13 mouse cellular contexts compared by ENCODE assay signal in genomic region chr10:17844781-17845537, GRCm38 (mm10). TPM values are rescaled to one million over a fixed set of nuclear protein-coding genes. Genes with fewer than 3 reads are reported as not detected.
DNase-seq lines count a peak whose midpoint lies in the region; ATAC-seq and TF ChIP-seq lines count a peak whose summit lies in the region.
"Had no signal": no experiment of that assay in that cellular context is flagged by ENCODE, and none has a peak within 500 bp of the region (broad histone marks: within the 10 kb centered on the region; RNA-seq: fewer than 3 reads in every experiment).

No protein-coding gene starts in this region.

- H3K9me3 ChIP-seq in forebrain, embryonic 15.5 days = no peaks in the 10 kb centered on the region
- no peaks in the 10 kb centered on the region for H3K9me3 ChIP-seq in forebrain, embryonic 10.5 days
- H3K9me3 ChIP-seq in midbrain, embryonic 14.5 days (ENCODE audit: control insufficient read depth, low read length) = no peaks in the 10 kb centered on the region
- H3K9me3 ChIP-seq in midbrain, embryonic 15.5 days = no peaks in the 10 kb centered on the region
- H3K9me3 ChIP-seq in limb, embryonic 15.5 days = 0 out of 2 replicates have a peak, but pooled peaks cover 5% of the 10 kb centered on the region
- H3K9me3 ChIP-seq in intestine, postnatal 0 days (ENCODE audit: control insufficient read depth) = no peaks in the 10 kb centered on the region
- H3K9me3 ChIP-seq: hindbrain, embryonic 13.5 days had no signal

- TF ChIP-seq CTCF in intestine, postnatal 0 days (IDR thresholded peaks at IDR 0.05; ENCODE audit: low read depth) = no peak

- no peaks in the 10 kb centered on the region for H3K4me1 ChIP-seq in forebrain, embryonic 15.5 days
- H3K4me1 ChIP-seq in forebrain, embryonic 10.5 days = no peaks in the 10 kb centered on the region
- no peaks in the 10 kb centered on the region for H3K4me1 ChIP-seq in midbrain, embryonic 14.5 days (ENCODE audit: control insufficient read depth, insufficient read depth, low read length)
- H3K4me1 ChIP-seq in midbrain, embryonic 15.5 days = no peaks in the 10 kb centered on the region
- H3K4me1 ChIP-seq in limb, embryonic 15.5 days = peaks cover 9% of the 10 kb centered on the region; the same call in 1 of the 2 replicates
- no peaks in the 10 kb centered on the region for H3K4me1 ChIP-seq in intestine, postnatal 0 days (replicated peaks; ENCODE audit: control insufficient read depth, insufficient read depth, low read length)
- H3K4me1 ChIP-seq: hindbrain, embryonic 13.5 days had no signal

- H3K9ac ChIP-seq in forebrain, embryonic 15.5 days (replicated peaks) = no peak overlapping the region
- no peak overlapping the region for H3K9ac ChIP-seq in midbrain, embryonic 14.5 days (replicated peaks; ENCODE audit: low read length)
- H3K9ac ChIP-seq in midbrain, embryonic 15.5 days = no peak overlapping the region
- H3K9ac ChIP-seq in limb, embryonic 15.5 days = no peak overlapping the region
- H3K9ac ChIP-seq in intestine, postnatal 0 days (ENCODE audit: low read depth, low read length) = no peak overlapping the region
- H3K9ac ChIP-seq: hindbrain, embryonic 13.5 days had no signal

- no peak for DNase-seq in forebrain, embryonic 10.5 days (ENCODE audit: extremely low spot score, low spot score)
- DNase-seq in midbrain, embryonic 14.5 days = peak; percentile 9
- no peak for DNase-seq in heart, adult 18-20 months
- DNase-seq: gastrocnemius, postnatal 10 days; kidney, adult 2 months; liver; thymus, postnatal 14 days had no signal

- 47% methylated on average over 4 of the region's 4 CpGs for WGBS in forebrain, embryonic 15.5 days
- 92% methylated on average over 4 of the region's 4 CpGs for WGBS in forebrain, embryonic 10.5 days
- 67% methylated on average over 4 of the region's 4 CpGs for WGBS in midbrain, embryonic 14.5 days
- WGBS in midbrain, embryonic 15.5 days = 63% methylated on average over 4 of the region's 4 CpGs
- WGBS in limb, embryonic 15.5 days = 26% methylated on average over 4 of the region's 4 CpGs
- 47% methylated on average over 4 of the region's 4 CpGs for WGBS in intestine, postnatal 0 days

- no peaks in the 10 kb centered on the region for H3K27me3 ChIP-seq in forebrain, embryonic 15.5 days
- H3K27me3 ChIP-seq in forebrain, embryonic 10.5 days (ENCODE audit: poor library complexity, severe bottlenecking) = no peaks in the 10 kb centered on the region
- no peaks in the 10 kb centered on the region for H3K27me3 ChIP-seq in midbrain, embryonic 14.5 days (ENCODE audit: control insufficient read depth, insufficient read depth, low read length)
- H3K27me3 ChIP-seq in midbrain, embryonic 15.5 days (replicated peaks) = no peaks in the 10 kb centered on the region
- H3K27me3 ChIP-seq in limb, embryonic 15.5 days = no peaks in the 10 kb centered on the region
- H3K27me3 ChIP-seq in intestine, postnatal 0 days (replicated peaks; ENCODE audit: control insufficient read depth, insufficient read depth, low read length) = no peaks in the 10 kb centered on the region
- H3K27me3 ChIP-seq: hindbrain, embryonic 13.5 days had no signal

- peak overlapping the region; percentile 44; the same call in 1 of the 2 replicates for H3K27ac ChIP-seq in forebrain, embryonic 15.5 days (replicated peaks)
- H3K27ac ChIP-seq in forebrain, embryonic 10.5 days = no peak overlapping the region
- H3K27ac ChIP-seq in midbrain, embryonic 14.5 days (replicated peaks; ENCODE audit: low read depth, low read length) = no peak overlapping the region
- no peak overlapping the region for H3K27ac ChIP-seq in midbrain, embryonic 15.5 days
- H3K27ac ChIP-seq in limb, embryonic 15.5 days = peak overlapping the region; percentile 63
- no peak overlapping the region for H3K27ac ChIP-seq in intestine, postnatal 0 days (ENCODE audit: low read depth, low read length)
- H3K27ac ChIP-seq: hindbrain, embryonic 13.5 days had no signal

- H3K36me3 ChIP-seq in forebrain, embryonic 15.5 days = no peaks in the 10 kb centered on the region
- H3K36me3 ChIP-seq in forebrain, embryonic 10.5 days (replicated peaks) = no peaks in the 10 kb centered on the region
- no peaks in the 10 kb centered on the region for H3K36me3 ChIP-seq in midbrain, embryonic 14.5 days (ENCODE audit: control insufficient read depth, insufficient read depth, low read length)
- no peaks in the 10 kb centered on the region for H3K36me3 ChIP-seq in midbrain, embryonic 15.5 days (replicated peaks)
- no peaks in the 10 kb centered on the region for H3K36me3 ChIP-seq in limb, embryonic 15.5 days
- no peaks in the 10 kb centered on the region for H3K36me3 ChIP-seq in intestine, postnatal 0 days (ENCODE audit: control insufficient read depth, insufficient read depth)

- peak; percentile 48; the same call in 1 of the 2 replicates for ATAC-seq in forebrain, embryonic 15.5 days (replicated peaks)
- no peak for ATAC-seq in midbrain, embryonic 14.5 days (ENCODE audit: low FRiP score, low TSS enrichment)
- ATAC-seq in midbrain, embryonic 15.5 days (replicated peaks) = no peak
- ATAC-seq in limb, embryonic 15.5 days (ENCODE audit: insufficient number of reproducible peaks, low FRiP score, low TSS enrichment, low read depth) = peak; percentile 52; the same call in 1 of the 2 replicates
- no peak for ATAC-seq in intestine, postnatal 0 days
- ATAC-seq: activated CD4-positive, CD25-positive, alpha-beta regulatory T cell, adult 4 months had no signal

- no peak overlapping the region for H3K4me2 ChIP-seq in forebrain, embryonic 15.5 days (replicated peaks)
- H3K4me2 ChIP-seq in midbrain, embryonic 14.5 days (ENCODE audit: low read length) = no peak overlapping the region
- H3K4me2 ChIP-seq in midbrain, embryonic 15.5 days = no peak overlapping the region
- H3K4me2 ChIP-seq in limb, embryonic 15.5 days = no peak overlapping the region
- no peak overlapping the region for H3K4me2 ChIP-seq in intestine, postnatal 0 days (replicated peaks; ENCODE audit: low read depth)
- H3K4me2 ChIP-seq: hindbrain, embryonic 13.5 days had no signal

- no peak overlapping the region for H3K4me3 ChIP-seq in forebrain, embryonic 15.5 days
- no peak overlapping the region for H3K4me3 ChIP-seq in forebrain, embryonic 10.5 days
- no peak overlapping the region for H3K4me3 ChIP-seq in midbrain, embryonic 14.5 days (replicated peaks; ENCODE audit: low read depth, low read length)
- H3K4me3 ChIP-seq in midbrain, embryonic 15.5 days = no peak overlapping the region
- no peak overlapping the region for H3K4me3 ChIP-seq in limb, embryonic 15.5 days
- H3K4me3 ChIP-seq in intestine, postnatal 0 days (ENCODE audit: low read depth, low read length) = no peak overlapping the region
- H3K4me3 ChIP-seq: hindbrain, embryonic 13.5 days had no signal

RNA-seq across cellular contexts. Expression of gene Txlnb, which starts 48.9 kb away (rescaled TPM):
- 0.28 and 0.42 TPM in 2 replicates for polyA plus RNA-seq in forebrain, embryonic 15.5 days (2015; fragmentation: Nextera tagmentation; extraction: Ambion mirVana)
- polyA plus RNA-seq in forebrain, embryonic 10.5 days (2016; fragmentation: Nextera tagmentation; extraction: Ambion mirVana) = 1.1 and 1.3 TPM in 2 replicates
- polyA plus RNA-seq in midbrain, embryonic 14.5 days (2014; fragmentation: Nextera tagmentation; extraction: Ambion mirVana) = 1.1 and 2.3 TPM in 2 replicates
- polyA plus RNA-seq in midbrain, embryonic 15.5 days (2015; fragmentation: Nextera tagmentation; extraction: Ambion mirVana) = 0.91 and 0.96 TPM in 2 replicates
- 3.5 and 7.4 TPM in 2 replicates for polyA plus RNA-seq in limb, embryonic 15.5 days (2015; fragmentation: Nextera tagmentation; extraction: Ambion mirVana)
- total RNA-seq in heart, adult 18-20 months (2021) = 100 to 1,000 TPM; 325 to 387 TPM
- 0.03 and 0.08 TPM in 2 replicates for polyA plus RNA-seq in intestine, postnatal 0 days (2015; fragmentation: Nextera tagmentation; extraction: Ambion mirVana)

Comparison
In these comparisons a context has a peak if more than half of its experiments do, and no peak if none do; other contexts are left out.
1. H3K27ac ChIP-seq: peak in forebrain, embryonic 15.5 days (single experiment) and limb, embryonic 15.5 days (single experiment); none in forebrain, embryonic 10.5 days (single experiment), midbrain, embryonic 14.5 days (single experiment), midbrain, embryonic 15.5 days (single experiment) and intestine, postnatal 0 days (single experiment).
2. ATAC-seq: peak in forebrain, embryonic 15.5 days (single experiment) and limb, embryonic 15.5 days (single experiment); none in midbrain, embryonic 14.5 days (single experiment), midbrain, embryonic 15.5 days (single experiment) and intestine, postnatal 0 days (single experiment).